Comparison of ENCODE assay signal across 25 mouse cellular contexts in genomic region chr2:47689628-47690027, GRCm38 (mm10).
"Had no signal": no experiment of that assay in that cellular context is flagged by ENCODE, and none has a peak within 500 bp of the region (broad histone marks: within the 10 kb centered on the region; RNA-seq: fewer than 3 reads in every experiment).

No protein-coding gene starts in this region.

- H3K4me1 ChIP-seq: heart, embryonic 13.5 days; heart, embryonic 15.5 days; hindbrain, embryonic 13.5 days; hindbrain, embryonic 15.5 days; limb, embryonic 10.5 days; limb, embryonic 12.5 days had no signal

- H3K4me3 ChIP-seq: heart, adult 2 months; heart, embryonic 13.5 days; heart, embryonic 15.5 days; hindbrain, embryonic 13.5 days; hindbrain, embryonic 15.5 days; limb, embryonic 10.5 days; limb, embryonic 12.5 days had no signal

- H3K4me2 ChIP-seq: heart, embryonic 11.5 days; heart, embryonic 13.5 days; heart, embryonic 15.5 days; hindbrain, embryonic 13.5 days; hindbrain, embryonic 15.5 days; limb, embryonic 12.5 days; liver, embryonic 11.5 days had no signal

- H3K9me3 ChIP-seq: heart, embryonic 13.5 days; heart, embryonic 15.5 days; hindbrain, embryonic 13.5 days; hindbrain, embryonic 15.5 days; limb, embryonic 10.5 days; limb, embryonic 12.5 days had no signal

- ATAC-seq: hindbrain, postnatal 0 days; intestine, embryonic 16.5 days had no signal

- H3K27ac ChIP-seq: heart, adult 2 months; heart, embryonic 13.5 days; heart, embryonic 15.5 days; hindbrain, embryonic 13.5 days; hindbrain, embryonic 15.5 days; hindbrain, postnatal 0 days; kidney, postnatal 0 days; limb, embryonic 10.5 days; limb, embryonic 12.5 days had no signal

- DNase-seq: gastrocnemius, postnatal 14 days; gastrocnemius, postnatal 36 days; heart, adult 11 months; heart, adult 2 months; heart, postnatal 14 days; heart, postnatal 36 days; kidney, adult 11 months; kidney, adult 2 months; kidney, adult 9 months; kidney, postnatal 14 days; kidney, postnatal 36 days; layer of hippocampus, adult 9-11 months; layer of hippocampus, postnatal 36 days; liver had no signal

- H3K36me3 ChIP-seq: heart, embryonic 13.5 days; heart, embryonic 15.5 days; hindbrain, embryonic 13.5 days; hindbrain, embryonic 15.5 days; limb, embryonic 10.5 days; limb, embryonic 12.5 days had no signal

- H3K9ac ChIP-seq: heart, embryonic 13.5 days; heart, embryonic 15.5 days; hindbrain, embryonic 13.5 days; hindbrain, embryonic 15.5 days; limb, embryonic 12.5 days had no signal

- H3K27me3 ChIP-seq: heart, embryonic 13.5 days; heart, embryonic 15.5 days; hindbrain, embryonic 13.5 days; hindbrain, embryonic 15.5 days; limb, embryonic 12.5 days had no signal
